Mouse (Mus musculus) midbrain, embryonic 13.5 days (tissue): Measurements from ENCODE around the gene Eef1a2. TPM values are rescaled to one million over a fixed set of nuclear protein-coding genes. Genes with fewer than 3 reads are reported as not detected.

ENCODE experiments used
- ATAC-seq: fragments of 200-750 bp; cut with Nextera tagmentation; 2 replicates; pipeline ENCODE4 v1.8.0; 2017; ENCODE audit warnings: mild to moderate bottlenecking, moderate TSS enrichment, moderate library complexity
- H3K27ac ChIP-seq: fragments of 300-500 bp; sonication (generic); 2 replicates; pipeline ENCODE4 v1.5.1; 2015; ENCODE audit warnings: inconsistent platforms, mild to moderate bottlenecking, moderate library complexity
- H3K27me3 ChIP-seq: fragments of 300-500 bp; sonication (generic); 2 replicates; pipeline ENCODE4 v1.6.1; 2015; ENCODE audit warnings: mild to moderate bottlenecking, inconsistent platforms
- H3K36me3 ChIP-seq: fragments of 300-500 bp; sonication (generic); 2 replicates; pipeline ENCODE4 v1.6.1; 2015; ENCODE audit warnings: mild to moderate bottlenecking, inconsistent platforms
- H3K4me1 ChIP-seq: fragments of 300-500 bp; sonication (generic); replicated peaks from 2 replicates; pipeline ENCODE4 v1.6.1; 2015; ENCODE audit warnings: inconsistent platforms
- H3K4me2 ChIP-seq: fragments of 300-500 bp; sonication (generic); replicated peaks from 2 replicates; pipeline ENCODE4 v1.6.1; 2015; ENCODE audit warnings: moderate library complexity, mild to moderate bottlenecking, inconsistent platforms
- H3K4me3 ChIP-seq: fragments of 300-500 bp; sonication (generic); replicated peaks from 2 replicates; pipeline ENCODE4 v1.5.1; 2015; ENCODE audit warnings: mild to moderate bottlenecking, inconsistent platforms
- H3K9ac ChIP-seq: fragments of 300-500 bp; sonication (generic); replicated peaks from 2 replicates; pipeline ENCODE4 v1.6.1; 2015; ENCODE audit warnings: mild to moderate bottlenecking, inconsistent platforms
- H3K9me3 ChIP-seq: fragments of 300-500 bp; sonication (generic); 2 replicates; pipeline ENCODE4 v1.6.1; 2016; ENCODE audit warnings: mild to moderate bottlenecking, inconsistent platforms
- WGBS: fragments of 180-500 bp; shearing (Covaris S2); methylation state at CpG from one replicate; pipeline ENCODE4 v1.1.7; 2015; 5-methylcytosine and 5-hydroxymethylcytosine counted together
- polyA plus RNA-seq: library from polyadenylated mRNA; unstranded; fragments of >200 nt; fragmentation: Nextera tagmentation; extraction: Ambion mirVana; gene quantifications from 2 replicates; pipeline ENCODE4 v1.2.1, GENCODE M21; 2015

The Eef1a2 gene
- polyA plus RNA-seq, 1 experiment from 2014 or later: 3.8 TPM

DNA sequence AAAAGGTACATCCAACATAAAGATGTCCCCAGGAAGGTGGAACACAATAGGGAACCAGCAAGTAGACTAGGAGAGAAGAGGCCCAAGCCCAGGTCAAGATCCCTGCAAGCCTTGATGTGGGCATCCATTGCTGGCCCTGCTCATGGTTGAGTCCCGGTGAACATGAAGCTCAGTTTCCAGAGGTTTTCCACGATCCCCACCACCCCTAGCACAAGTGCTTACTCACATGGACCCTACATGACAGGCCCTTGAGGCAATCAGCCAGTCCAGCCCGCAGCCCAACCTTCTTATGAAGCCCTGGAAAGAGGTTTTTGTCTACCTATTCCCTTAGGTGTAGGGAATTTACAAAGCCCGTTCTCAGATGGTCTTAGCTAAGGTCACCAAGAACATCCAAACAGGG, 366 bp upstream of the Eef1a2 start:
- Histone ChIP-seq H3K4me1 (peaks cover 59% of the 10 kb centered on the region), H3K9me3 (no peaks in the 10 kb centered on the region), H3K4me3 (peak overlapping the region; percentile 52), H3K27ac (peak overlapping the region; percentile 86), H3K4me2 (peak overlapping the region; percentile 61), H3K36me3 (peaks cover 6% of the 10 kb centered on the region; the same call in 1 of the 2 replicates), H3K9ac (peak overlapping the region; percentile 77; the same call in 1 of the 2 replicates), H3K27me3 (peaks cover 26% of the 10 kb centered on the region; the same call in 1 of the 2 replicates)
- WGBS: 76% methylated on average over 4 of the region's 4 CpGs
- ATAC-seq: no peak

DNA sequence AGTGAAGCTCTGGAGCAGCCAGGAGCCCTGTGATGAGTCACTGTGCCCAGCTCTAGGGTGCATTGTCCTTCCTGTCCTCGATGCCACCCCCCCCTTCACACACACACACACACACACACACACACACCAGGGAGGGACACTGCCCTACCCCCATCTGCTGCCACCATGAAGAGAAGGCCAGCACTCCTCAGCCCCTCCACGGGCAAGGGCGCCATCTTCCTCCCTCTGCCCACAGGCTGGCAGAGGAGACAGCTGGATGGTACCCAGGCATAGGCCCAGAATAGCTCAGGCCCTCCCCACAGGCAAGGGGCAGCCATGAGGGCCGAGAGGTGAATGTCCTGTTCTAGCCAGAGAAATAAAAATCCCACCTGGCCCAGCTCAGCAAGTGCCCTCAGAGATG, 1.0 kb downstream of the Eef1a2 start:
- ATAC-seq: peak; percentile 7; the same call in 1 of the 2 replicates

DNA sequence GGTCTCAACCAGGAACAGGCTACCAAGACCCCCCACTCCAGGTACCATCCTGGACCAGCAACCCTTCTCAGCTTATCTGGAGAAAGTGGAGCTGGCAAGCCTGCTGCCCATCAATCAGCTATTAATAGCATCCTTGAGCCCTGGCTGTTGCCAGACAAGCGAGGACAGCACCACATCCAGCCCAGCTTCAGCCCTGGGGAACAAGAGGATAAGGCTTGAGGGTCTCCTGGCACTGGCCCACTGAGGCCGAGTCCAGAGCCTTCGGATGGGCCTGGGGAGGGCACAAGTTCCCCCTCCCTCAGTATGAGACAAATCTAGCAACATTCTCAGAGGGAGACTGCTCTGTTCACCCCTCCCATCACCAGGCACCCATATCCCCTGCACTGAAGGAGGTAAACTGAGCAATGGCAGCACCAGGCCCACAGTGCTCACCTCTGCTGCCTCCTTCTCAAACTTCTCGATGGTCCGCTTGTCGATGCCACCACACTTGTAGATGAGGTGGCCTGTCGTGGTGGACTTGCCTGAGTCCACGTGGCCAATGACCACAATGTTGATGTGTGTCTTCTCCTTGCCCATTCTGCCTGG, 1.9 kb downstream of the Eef1a2 start:
- no peak overlapping the region for H3K4me3 ChIP-seq
- peaks cover 8% of the 10 kb centered on the region; the same call in 1 of the 2 replicates for H3K36me3 ChIP-seq
- no peak overlapping the region; the same call in 1 of the 2 replicates for H3K9ac ChIP-seq
- H3K27ac ChIP-seq: no peak overlapping the region
- H3K4me1 ChIP-seq: peaks cover 54% of the 10 kb centered on the region
- H3K9me3 ChIP-seq: no peaks in the 10 kb centered on the region
- WGBS: 87% methylated on average over 8 of the region's 8 CpGs
- no peak for ATAC-seq
- peak overlapping the region; percentile 61 for H3K4me2 ChIP-seq
- H3K27me3 ChIP-seq: peaks cover 45% of the 10 kb centered on the region

More for the DNA sequence above, 1.0 kb downstream of the Eef1a2 start:
- 68% methylated on average over 4 of the region's 4 CpGs for WGBS
- H3K4me2 ChIP-seq: peak overlapping the region; percentile 61
- H3K27ac ChIP-seq: no peak overlapping the region
- peaks cover 6% of the 10 kb centered on the region; the same call in 1 of the 2 replicates for H3K36me3 ChIP-seq
- peaks cover 59% of the 10 kb centered on the region for H3K4me1 ChIP-seq
- peak overlapping the region; percentile 77 for H3K9ac ChIP-seq
- H3K9me3 ChIP-seq: no peaks in the 10 kb centered on the region
- peaks cover 37% of the 10 kb centered on the region for H3K27me3 ChIP-seq
- peak overlapping the region; percentile 52 for H3K4me3 ChIP-seq

DNA sequence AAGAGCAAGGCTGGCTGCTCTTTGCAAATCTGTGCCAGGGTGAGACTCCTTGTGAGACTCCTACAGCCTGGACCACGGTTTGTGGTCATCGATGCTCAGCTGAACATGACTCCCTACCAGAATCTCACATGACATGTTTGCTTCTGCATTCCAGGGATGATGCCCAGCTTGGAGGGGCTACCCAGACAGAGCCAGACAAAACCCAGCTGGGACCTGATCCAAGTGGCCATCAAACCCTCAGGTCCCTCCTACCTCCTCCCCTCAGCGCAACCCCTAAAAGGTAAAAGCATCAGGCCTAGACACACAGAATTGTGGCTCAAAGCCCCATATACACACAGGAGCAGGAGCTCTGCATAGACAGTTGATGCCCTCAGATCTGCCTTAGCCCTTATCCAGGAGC, 2.5 kb downstream of the Eef1a2 start:
- Histone ChIP-seq H3K4me2 (0 out of 2 replicates have a peak overlapping the region, but pooled peaks have one; percentile 61), H3K36me3 (peaks cover 14% of the 10 kb centered on the region), H3K9ac (no peak overlapping the region; the same call in 1 of the 2 replicates), H3K9me3 (no peaks in the 10 kb centered on the region), H3K27me3 (peaks cover 50% of the 10 kb centered on the region), H3K27ac (no peak overlapping the region), H3K4me3 (no peak overlapping the region), H3K4me1 (peaks cover 48% of the 10 kb centered on the region)
- 88% methylated on average over 3 of the region's 3 CpGs for WGBS
- no peak for ATAC-seq

DNA sequence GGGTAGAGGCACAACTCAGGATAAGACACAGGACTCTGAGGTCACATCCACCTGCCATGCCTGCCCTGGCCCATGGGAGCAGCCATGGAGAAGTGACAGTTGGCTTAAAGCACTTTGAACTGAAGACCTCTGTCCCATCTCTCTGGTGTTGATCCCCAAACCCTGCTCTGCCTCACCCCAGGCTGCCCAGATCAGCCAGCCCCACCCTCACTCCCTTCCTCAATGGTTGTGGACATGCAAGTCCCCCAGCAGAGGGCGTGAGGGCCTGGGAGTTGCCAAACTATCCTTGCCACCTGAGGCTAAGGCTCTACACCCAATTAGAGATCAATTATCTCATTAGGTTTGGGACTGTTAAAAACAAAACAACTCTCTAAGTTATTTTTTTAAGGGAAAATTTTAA, 3.0 kb downstream of the Eef1a2 start:
- H3K9ac ChIP-seq: no peak overlapping the region
- no peak overlapping the region for H3K27ac ChIP-seq
- no peak overlapping the region for H3K4me2 ChIP-seq
- no peak overlapping the region for H3K4me3 ChIP-seq
- no peaks in the 10 kb centered on the region for H3K9me3 ChIP-seq
- no peak for ATAC-seq
- peaks cover 54% of the 10 kb centered on the region for H3K27me3 ChIP-seq
- peaks cover 43% of the 10 kb centered on the region for H3K4me1 ChIP-seq
- WGBS: 0% methylated on average over 1 of the region's 1 CpGs
- H3K36me3 ChIP-seq: peaks cover 15% of the 10 kb centered on the region

DNA sequence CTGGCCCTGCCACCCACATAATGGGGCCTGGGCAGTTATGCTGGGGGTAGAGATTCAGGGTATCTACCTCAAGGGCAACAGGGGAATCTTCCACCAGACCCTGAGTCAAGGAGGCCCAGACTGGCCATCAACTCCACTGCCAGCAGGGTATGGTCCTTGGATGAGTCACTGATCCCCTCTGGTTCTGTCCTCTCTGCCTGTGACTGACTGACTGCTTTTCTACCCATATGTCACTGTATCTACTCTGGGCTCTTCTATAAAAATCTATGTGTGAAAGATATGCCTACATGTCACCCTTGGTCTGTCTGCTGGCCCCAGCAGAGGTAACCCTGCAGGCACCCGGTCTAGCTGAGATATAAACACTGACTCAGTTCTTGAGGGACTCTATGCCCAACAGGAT, 3.7 kb downstream of the Eef1a2 start:
- no peaks in the 10 kb centered on the region for H3K9me3 ChIP-seq
- 96% methylated on average over 1 of the region's 1 CpGs for WGBS

DNA sequence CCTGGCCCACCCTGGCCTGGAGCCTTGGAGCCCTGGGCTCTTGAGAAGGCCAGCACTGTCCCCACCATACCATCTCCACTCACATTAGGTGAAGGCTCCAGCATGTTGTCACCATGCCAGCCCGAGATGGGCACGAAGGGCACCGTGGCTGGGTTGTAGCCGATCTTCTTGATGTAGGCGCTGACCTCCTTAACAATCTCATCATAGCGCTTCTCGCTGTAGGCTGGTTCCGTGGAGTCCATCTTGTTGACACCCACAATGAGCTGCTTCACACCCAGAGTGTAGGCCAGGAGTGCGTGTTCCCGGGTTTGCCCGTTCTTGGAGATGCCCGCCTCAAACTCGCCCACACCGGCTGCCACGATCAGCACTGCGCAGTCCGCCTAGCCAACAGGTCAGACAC, 4.1 kb downstream of the Eef1a2 start:
- ATAC-seq: no peak

More for the DNA sequence above, 3.7 kb downstream of the Eef1a2 start:
- Histone ChIP-seq H3K27ac (no peak overlapping the region), H3K4me1 (peaks cover 44% of the 10 kb centered on the region), H3K36me3 (peaks cover 15% of the 10 kb centered on the region), H3K4me3 (no peak overlapping the region), H3K4me2 (no peak overlapping the region), H3K9ac (no peak overlapping the region), H3K27me3 (peaks cover 58% of the 10 kb centered on the region)
- no peak for ATAC-seq

DNA sequence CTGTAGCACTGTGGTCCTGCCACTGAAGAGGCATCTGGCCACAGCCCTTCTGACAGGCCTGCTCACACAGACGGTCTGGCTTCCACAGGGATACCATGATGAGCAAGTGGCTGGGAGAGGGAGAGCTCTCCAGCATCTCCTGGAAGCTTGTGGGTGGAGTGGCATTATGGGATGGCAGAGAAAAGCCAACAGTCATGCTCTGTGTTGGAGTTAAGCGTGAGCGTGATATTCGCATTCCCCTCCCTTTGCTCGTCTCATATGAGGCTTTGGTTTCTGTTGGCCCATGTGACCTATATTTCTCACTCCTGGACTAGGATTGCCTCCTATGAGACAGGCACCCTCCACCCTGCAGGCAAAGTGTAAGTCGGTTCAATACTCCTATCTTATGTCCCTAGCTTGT, 6.5 kb downstream of the Eef1a2 start:
- Histone ChIP-seq H3K27me3 (peaks cover 53% of the 10 kb centered on the region), H3K27ac (no peak overlapping the region), H3K36me3 (peaks cover 15% of the 10 kb centered on the region), H3K4me3 (no peak overlapping the region), H3K9ac (no peak overlapping the region), H3K4me1 (peaks cover 27% of the 10 kb centered on the region), H3K4me2 (no peak overlapping the region), H3K9me3 (no peaks in the 10 kb centered on the region)
- WGBS: 78% methylated on average over 6 of the region's 6 CpGs
- ATAC-seq: no peak

More for the DNA sequence above, 4.1 kb downstream of the Eef1a2 start:
- Histone ChIP-seq H3K9ac (no peak overlapping the region), H3K27ac (no peak overlapping the region), H3K4me2 (no peak overlapping the region), H3K27me3 (peaks cover 58% of the 10 kb centered on the region), H3K4me1 (peaks cover 45% of the 10 kb centered on the region), H3K4me3 (no peak overlapping the region), H3K36me3 (peaks cover 15% of the 10 kb centered on the region), H3K9me3 (no peaks in the 10 kb centered on the region)
- WGBS: 94% methylated on average over 17 of the region's 17 CpGs

DNA sequence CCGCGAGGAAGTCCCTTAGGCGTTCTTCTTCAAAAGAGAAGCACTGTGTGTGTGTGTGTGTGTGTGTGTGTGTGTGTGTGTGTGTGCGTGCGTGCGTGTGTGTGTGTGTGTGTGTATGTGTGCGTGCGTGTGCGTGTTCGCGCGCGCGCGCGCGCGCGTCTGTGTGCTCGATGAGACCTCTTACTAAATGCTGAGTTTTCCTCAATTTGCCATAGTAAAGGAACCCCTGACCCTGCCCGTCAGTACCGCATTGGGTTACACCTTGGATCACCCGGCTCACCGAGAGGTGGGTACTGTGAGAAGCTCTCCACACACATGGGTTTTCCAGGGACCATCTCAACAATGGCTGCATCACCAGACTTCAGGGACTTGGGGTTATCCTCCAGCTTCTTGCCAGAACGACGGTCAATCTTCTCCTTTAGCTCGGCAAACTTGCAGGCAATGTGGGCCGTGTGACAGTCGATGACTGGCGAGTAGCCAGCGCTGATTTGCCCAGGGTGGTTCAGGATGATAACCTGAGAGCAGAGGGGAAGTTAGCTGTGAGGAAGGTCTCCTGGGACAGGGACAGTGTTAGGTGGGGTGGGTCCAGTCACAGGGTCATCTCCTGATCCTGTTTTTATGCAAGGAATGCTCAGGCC, 8.4 kb downstream of the Eef1a2 start:
- Histone ChIP-seq H3K9me3 (no peaks in the 10 kb centered on the region), H3K4me3 (peak overlapping the region; percentile 43), H3K36me3 (peaks cover 15% of the 10 kb centered on the region), H3K4me1 (peaks cover 15% of the 10 kb centered on the region), H3K27me3 (peaks cover 53% of the 10 kb centered on the region), H3K4me2 (peak overlapping the region; percentile 81), H3K9ac (peak overlapping the region; percentile 55; the same call in 1 of the 2 replicates), H3K27ac (no peak overlapping the region)
- 16% methylated on average over 28 of the region's 31 CpGs for WGBS
- no peak for ATAC-seq

DNA sequence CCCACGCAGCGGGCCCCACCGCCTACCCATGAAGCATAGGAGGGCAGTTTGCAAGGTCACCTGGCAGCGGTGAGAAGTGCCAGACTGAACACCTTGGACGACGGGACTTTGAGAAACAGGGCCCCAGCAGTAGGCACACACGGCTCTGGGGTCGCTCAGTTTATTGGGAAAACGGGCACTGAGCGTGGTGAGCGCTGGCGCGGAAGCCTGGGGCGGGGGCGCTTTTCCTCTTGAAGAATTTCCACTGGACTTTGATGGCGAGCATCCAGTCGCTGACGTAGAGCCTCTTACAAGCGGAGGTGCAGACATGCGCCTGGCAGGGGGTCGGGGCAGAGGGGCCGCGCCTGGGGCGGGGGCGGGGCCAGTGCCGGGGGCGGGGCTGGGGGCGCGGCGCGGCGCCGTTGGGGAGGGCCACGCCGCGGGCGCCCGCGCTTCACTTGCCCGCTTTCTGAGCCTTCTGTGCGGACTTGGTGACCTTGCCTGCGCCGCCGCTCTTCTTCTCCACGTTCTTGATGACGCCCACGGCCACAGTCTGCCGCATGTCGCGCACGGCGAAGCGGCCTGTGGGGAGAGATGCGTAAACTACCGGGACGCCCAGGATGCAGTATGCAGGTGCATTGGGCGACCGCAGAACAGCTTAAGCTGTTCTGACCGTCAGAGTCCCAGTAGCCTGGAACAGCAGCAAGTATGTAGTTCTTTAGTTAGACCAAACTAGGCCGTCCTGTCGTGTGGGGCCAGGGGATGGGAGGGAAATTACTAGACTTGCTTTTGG, 9.1 kb downstream of the Eef1a2 start:
- no peaks in the 10 kb centered on the region for H3K9me3 ChIP-seq
- peaks cover 11% of the 10 kb centered on the region for H3K36me3 ChIP-seq
- peak; percentile 62 for ATAC-seq
- peak overlapping the region; percentile 43 for H3K4me3 ChIP-seq
- under 1% methylated on average over 46 of the region's 61 CpGs for WGBS
- H3K9ac ChIP-seq: peak overlapping the region; percentile 55
- peaks cover 15% of the 10 kb centered on the region for H3K4me1 ChIP-seq
- H3K27me3 ChIP-seq: peaks cover 46% of the 10 kb centered on the region
- H3K27ac ChIP-seq: no peak overlapping the region
- H3K4me2 ChIP-seq: peak overlapping the region; percentile 81

DNA sequence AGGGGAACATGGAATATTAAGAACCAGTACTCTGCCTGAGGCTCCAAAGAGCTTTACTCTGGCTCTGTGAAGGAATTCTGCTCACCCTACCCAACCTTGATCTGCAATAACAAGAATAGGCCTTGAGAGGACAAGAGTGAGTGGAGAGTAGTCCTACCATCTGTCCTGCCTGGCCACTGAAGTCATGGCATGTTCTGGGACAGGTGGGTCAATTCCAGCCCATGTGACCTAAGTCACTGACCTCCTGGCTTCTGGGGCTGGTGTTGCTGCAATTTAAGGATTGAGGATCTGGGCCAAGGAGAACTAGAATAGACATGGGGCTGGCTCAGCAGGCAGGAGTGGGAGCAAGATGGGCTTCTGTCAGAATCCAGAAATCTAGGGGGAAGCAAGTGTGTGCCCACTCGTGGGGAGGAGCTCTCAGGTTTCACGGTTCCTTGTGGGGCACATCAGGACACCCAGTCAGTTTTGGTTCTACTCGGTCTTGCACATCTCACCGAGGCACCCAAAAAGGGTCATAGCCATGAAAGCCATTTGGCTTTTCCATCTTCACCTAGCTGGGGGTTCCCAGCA, 9.8 kb downstream of the Eef1a2 start:
- ATAC-seq: no peak
- Histone ChIP-seq H3K4me3 (peak overlapping the region; percentile 43), H3K36me3 (peaks cover 9% of the 10 kb centered on the region), H3K27me3 (peaks cover 42% of the 10 kb centered on the region), H3K9me3 (no peaks in the 10 kb centered on the region), H3K27ac (no peak overlapping the region), H3K9ac (no peak overlapping the region), H3K4me2 (peak overlapping the region; percentile 81), H3K4me1 (peaks cover 15% of the 10 kb centered on the region)
- 59% methylated on average over 4 of the region's 4 CpGs for WGBS
